Comparison of ENCODE assay signal across 9 mouse cellular contexts in genomic region chr8:83441656-83442242, GRCm38 (mm10). TPM values are rescaled to one million over a fixed set of nuclear protein-coding genes. Genes with fewer than 3 reads are reported as not detected.
DNase-seq lines count a peak whose midpoint lies in the region; ATAC-seq and TF ChIP-seq lines count a peak whose summit lies in the region.
"Had no signal": no experiment of that assay in that cellular context is flagged by ENCODE, and none has a peak within 500 bp of the region (broad histone marks: within the 10 kb centered on the region; RNA-seq: fewer than 3 reads in every experiment).

No protein-coding gene starts in this region.

- in situ Hi-C loops in CH12.LX (cut with MboI; ENCODE audit: low pct_ligation_motif_present, low pct_unique_long_range_greater_than_20kb, low sequenced_read_pairs) = no loop called here

- peak overlapping the region; percentile 62 for H3K4me2 ChIP-seq in CH12.LX (ENCODE audit: insufficient read depth, low read depth, poor library complexity, severe bottlenecking)
- H3K4me2 ChIP-seq in embryonic facial prominence, embryonic 15.5 days (replicated peaks) = peak overlapping the region; percentile 67
- H3K4me2 ChIP-seq in intestine, embryonic 16.5 days (ENCODE audit: low read depth, low read length) = peak overlapping the region; percentile 73
- peak overlapping the region; percentile 72 for H3K4me2 ChIP-seq in neural tube, embryonic 15.5 days

- H3K4me1 ChIP-seq in CH12.LX (ENCODE audit: control insufficient read depth in 1 of 2, insufficient read depth in 2 of 2) = peaks cover 2 to 30% of the 10 kb centered on the region in 2 experiments; a peak in 3 of 4 replicates
- H3K4me1 ChIP-seq in embryonic facial prominence, embryonic 15.5 days = peaks cover 17% of the 10 kb centered on the region; the same call in 1 of the 2 replicates
- peaks cover 8% of the 10 kb centered on the region for H3K4me1 ChIP-seq in intestine, embryonic 16.5 days (ENCODE audit: control insufficient read depth, insufficient read depth, low read length)
- H3K4me1 ChIP-seq in neural tube, embryonic 15.5 days = peaks cover 24% of the 10 kb centered on the region

- TF ChIP-seq EP300 in CH12.LX (IDR thresholded peaks at IDR 0.05; ENCODE audit: low read length) = no peak

- WGBS in embryonic facial prominence, embryonic 15.5 days = under 1% methylated on average over 29 of the region's 29 CpGs
- 2% methylated on average over 29 of the region's 29 CpGs for WGBS in intestine, embryonic 16.5 days
- whole genome bisulfite sequencing in neural tube, embryonic 15.5 days = under 1% methylated on average over 29 of the region's 29 CpGs

- H3K36me3 ChIP-seq in CH12.LX (replicated peaks in 1 of 2; ENCODE audit: control insufficient read depth in 1 of 2, insufficient read depth in 1 of 2, low read length in 1 of 2) = peaks cover 5 to 15% of the 10 kb centered on the region in 2 experiments
- 0 out of 2 replicates have a peak, but pooled peaks cover 3% of the 10 kb centered on the region for H3K36me3 ChIP-seq in embryonic facial prominence, embryonic 15.5 days
- H3K36me3 ChIP-seq in intestine, embryonic 16.5 days (ENCODE audit: control insufficient read depth, insufficient read depth, low read length) = no peaks in the 10 kb centered on the region
- peaks cover 10% of the 10 kb centered on the region for H3K36me3 ChIP-seq in neural tube, embryonic 15.5 days

- H3K9ac ChIP-seq in CH12.LX (ENCODE audit: insufficient read depth, low read depth) = peak overlapping the region; percentile 82
- peak overlapping the region; percentile 73 for H3K9ac ChIP-seq in embryonic facial prominence, embryonic 15.5 days
- H3K9ac ChIP-seq in intestine, embryonic 16.5 days (ENCODE audit: low read depth, low read length) = peak overlapping the region; percentile 90
- H3K9ac ChIP-seq in neural tube, embryonic 15.5 days (replicated peaks) = peak overlapping the region; percentile 91

- dilution Hi-C loops in CH12.LX (cut with MboI; ENCODE audit: extremely low pct_ligation_motif_present, extremely low pct_unique_long_range_greater_than_20kb, low sequenced_read_pairs) = no loop called here

- TF ChIP-seq CTCF in CH12.LX (conservative IDR thresholded peaks at IDR 0.05 in 1 of 2, IDR thresholded peaks at IDR 0.05 in 1 of 2; ENCODE audit: low read depth in 2 of 2, low read length in 2 of 2) = no peak

- H3K79me2 ChIP-seq in CH12.LX (replicated peaks; ENCODE audit: control insufficient read depth, extremely low read depth, insufficient read depth, poor library complexity, severe bottlenecking) = peaks cover 16% of the 10 kb centered on the region

- ATAC-seq in embryonic facial prominence, embryonic 15.5 days (ENCODE audit: insufficient number of reproducible peaks, low FRiP score, low TSS enrichment, low read depth) = no peak
- no peak for ATAC-seq in intestine, embryonic 16.5 days
- ATAC-seq in neural tube, embryonic 15.5 days (ENCODE audit: low FRiP score) = no peak; the same call in 1 of the 2 replicates

- DNase-seq in heart, adult 8-10 months (ENCODE audit: low spot score) = peak; percentile 15
- DNase-seq in heart, adult 11 months = no peak
- DNase-seq in CH12.LX (ENCODE audit: extremely low read depth) = peak; percentile 10
- DNase-seq in spleen, adult 18-20 months = no peak
- no peak for DNase-seq in gastrocnemius, postnatal 25 days

- H3K27me3 ChIP-seq in CH12.LX (replicated peaks) = no peaks in the 10 kb centered on the region
- H3K27me3 ChIP-seq in embryonic facial prominence, embryonic 15.5 days = no peaks in the 10 kb centered on the region
- H3K27me3 ChIP-seq in intestine, embryonic 16.5 days (replicated peaks; ENCODE audit: control insufficient read depth, insufficient read depth, low read length) = no peaks in the 10 kb centered on the region
- H3K27me3 ChIP-seq in neural tube, embryonic 15.5 days (replicated peaks) = no peaks in the 10 kb centered on the region
- H3K27me3 ChIP-seq: Patski had no signal

- H3K4me3 ChIP-seq in CH12.LX (replicated peaks in 1 of 3; ENCODE audit: low read depth in 2 of 3, low read length in 2 of 3, poor library complexity in 1 of 3) = peak overlapping the region; percentile 78 to 91 (median 79)
- peak overlapping the region; percentile 73 for H3K4me3 ChIP-seq in embryonic facial prominence, embryonic 15.5 days (replicated peaks)
- H3K4me3 ChIP-seq in intestine, embryonic 16.5 days (ENCODE audit: low read length) = peak overlapping the region; percentile 83
- H3K4me3 ChIP-seq in neural tube, embryonic 15.5 days (replicated peaks) = peak overlapping the region; percentile 86

- no peak for TF ChIP-seq RAD21 in CH12.LX (IDR thresholded peaks at IDR 0.05; ENCODE audit: low read depth, low read length)

- TF ChIP-seq POLR2A in CH12.LX (IDR thresholded peaks at IDR 0.05; ENCODE audit: low read depth, low read length) = no peak

- H3K27ac ChIP-seq in CH12.LX (ENCODE audit: insufficient read depth, low read depth) = no peak overlapping the region
- H3K27ac ChIP-seq in embryonic facial prominence, embryonic 15.5 days (replicated peaks) = peak overlapping the region; percentile 91
- H3K27ac ChIP-seq in intestine, embryonic 16.5 days (ENCODE audit: low read length) = peak overlapping the region; percentile 87
- peak overlapping the region; percentile 95 for H3K27ac ChIP-seq in neural tube, embryonic 15.5 days (replicated peaks)

- H3K9me3 ChIP-seq in CH12.LX (replicated peaks; ENCODE audit: low read length) = no peaks in the 10 kb centered on the region
- H3K9me3 ChIP-seq in embryonic facial prominence, embryonic 15.5 days (replicated peaks) = no peaks in the 10 kb centered on the region
- H3K9me3 ChIP-seq in intestine, embryonic 16.5 days (ENCODE audit: control insufficient read depth, low read length) = no peaks in the 10 kb centered on the region
- no peaks in the 10 kb centered on the region for H3K9me3 ChIP-seq in neural tube, embryonic 15.5 days (replicated peaks)

TF ChIP-seq in CH12.LX, 34 proteins besides CTCF, POLR2A, EP300 and RAD21:
- TF ChIP-seq MXI1 (IDR thresholded peaks at IDR 0.05; ENCODE audit: low read depth, low read length) = peak; percentile 80; the same call in 1 of the 2 replicates
- TF ChIP-seq ETS1 (conservative IDR thresholded peaks at IDR 0.05; ENCODE audit: low read depth, low read length) = no peak
- no peak for TF ChIP-seq MAFK (IDR thresholded peaks at IDR 0.05; ENCODE audit: insufficient replicate concordance, low read length)
- TF ChIP-seq TCF12 (IDR thresholded peaks at IDR 0.05; ENCODE audit: low read depth, low read length) = no peak
- TF ChIP-seq POLR2AphosphoS2 (IDR thresholded peaks at IDR 0.05; ENCODE audit: low read depth, low read length) = no peak
- no peak for TF ChIP-seq SMC3 (IDR thresholded peaks at IDR 0.05; ENCODE audit: low read depth, low read length)
- TF ChIP-seq MAX (IDR thresholded peaks at IDR 0.05; ENCODE audit: low read length) = no peak
- 0 out of 2 replicates have a peak, but pooled peaks have one; percentile 13 for TF ChIP-seq BHLHE40 (IDR thresholded peaks at IDR 0.05; ENCODE audit: low read depth, low read length)

RNA-seq across cellular contexts. Expression of gene Scoc, which starts 16.4 kb away (rescaled TPM):
- 10 to 100 TPM; 42.9 to 54.7 (median 51.4) TPM for total RNA-seq in heart, adult 8-10 months (2022)
- 28.9 and 37.8 TPM in 2 replicates for total RNA-seq in CH12.LX (2012; rRNA removed)
- total RNA-seq in CH12.LX (2014; rRNA removed) = 79.7 and 85.9 TPM in 2 replicates
- polyA plus RNA-seq in CH12.LX (2012; ENCODE audit: insufficient read length, low read depth) = 25.4 and 34.5 TPM in 2 replicates
- polyA plus RNA-seq in embryonic facial prominence, embryonic 15.5 days (2015; fragmentation: Nextera tagmentation; extraction: Ambion mirVana) = 99.0 and 103 TPM in 2 replicates
- polyA plus RNA-seq in intestine, embryonic 16.5 days (2015; fragmentation: Nextera tagmentation; extraction: Ambion mirVana) = 99.2 and 106 TPM in 2 replicates
- 272 and 290 TPM in 2 replicates for polyA plus RNA-seq in neural tube, embryonic 15.5 days (2015; fragmentation: Nextera tagmentation; extraction: Ambion mirVana)
- 10 to 100 TPM; 40.0 to 43.9 TPM for total RNA-seq in gastrocnemius, postnatal 25 days (2021)

RNA-seq across cellular contexts. Expression of gene Clgn, which starts 52.1 kb away (rescaled TPM):
- not detected for total RNA-seq in heart, adult 8-10 months (2022)
- total RNA-seq in CH12.LX (2012; rRNA removed) (0.59 TPM in 2 replicates), CH12.LX (2014; rRNA removed) (1.2 and 1.3 TPM in 2 replicates)
- polyA plus RNA-seq in CH12.LX (2012; ENCODE audit: insufficient read length, low read depth) = 1.4 and 1.5 TPM in 2 replicates
- polyA plus RNA-seq in embryonic facial prominence, embryonic 15.5 days (2015; fragmentation: Nextera tagmentation; extraction: Ambion mirVana) = 3.1 and 6.0 TPM in 2 replicates
- 0.23 and 0.33 TPM in 2 replicates for polyA plus RNA-seq in intestine, embryonic 16.5 days (2015; fragmentation: Nextera tagmentation; extraction: Ambion mirVana)
- polyA plus RNA-seq in neural tube, embryonic 15.5 days (2015; fragmentation: Nextera tagmentation; extraction: Ambion mirVana) = 15.9 and 17.2 TPM in 2 replicates
- not detected for total RNA-seq in gastrocnemius, postnatal 25 days (2021)
- polyA plus RNA-seq: Patski had no signal

Comparison
In these comparisons a context has a peak if more than half of its experiments do, and no peak if none do; other contexts are left out.
1. DNase-seq: peak in heart, adult 8-10 months (single experiment) and CH12.LX (single experiment); none in heart, adult 11 months (single experiment), spleen, adult 18-20 months (0 of 2) and gastrocnemius, postnatal 25 days (single experiment).
2. Peak in every context shown above with its lines, with median percentiles within 50 percentile points of each other: H3K4me2 ChIP-seq, H3K4me3 ChIP-seq and H3K9ac ChIP-seq.